27 mouse cellular contexts compared by ENCODE assay signal in genomic region chr1:165316361-165316760, GRCm38 (mm10). TPM values are rescaled to one million over a fixed set of nuclear protein-coding genes. Genes with fewer than 3 reads are reported as not detected.
DNase-seq lines count a peak whose midpoint lies in the region; ATAC-seq and TF ChIP-seq lines count a peak whose summit lies in the region.
"Had no signal": no experiment of that assay in that cellular context is flagged by ENCODE, and none has a peak within 500 bp of the region (broad histone marks: within the 10 kb centered on the region; RNA-seq: fewer than 3 reads in every experiment).

No protein-coding gene starts in this region.

- ATAC-seq in frontal cortex, adult (ENCODE audit: low TSS enrichment) = peak; percentile 56
- ATAC-seq: forebrain, embryonic 13.5 days; hindbrain, embryonic 16.5 days; midbrain, embryonic 16.5 days had no signal

- DNase-seq in frontal cortex, postnatal 36 days (ENCODE audit: low spot score in 2 of 2) = no peak
- DNase-seq in layer of hippocampus, adult 2 months (ENCODE audit: low spot score in 2 of 2) = no peak
- no peak for DNase-seq in layer of hippocampus, postnatal 36 days
- DNase-seq in ZHBTc4 (ENCODE audit: low read depth, low spot score) = peak; percentile 46
- no peak for DNase-seq in kidney, postnatal 10 days
- DNase-seq in right cerebral cortex, postnatal 25 days = no peak
- DNase-seq: adrenal gland, postnatal 14 days; cerebellum, adult 11-12 months; cerebellum, adult 9-11 months; gastrocnemius, adult 2 months; kidney, adult 18-20 months; kidney, postnatal 4 days; right cerebral cortex, adult 18-20 months; right cerebral cortex, postnatal 4 days; thymus, adult 18-20 months; thymus, postnatal 25 days had no signal

- peaks cover 57% of the 10 kb centered on the region for H3K4me1 ChIP-seq in E14TG2a.4 (replicated peaks; ENCODE audit: low read depth, low read length)
- H3K4me1 ChIP-seq: forebrain, embryonic 13.5 days; limb, embryonic 13.5 days; neural tube, embryonic 12.5 days had no signal

- H3K9me3 ChIP-seq in E14TG2a.4 (ENCODE audit: low read length) = no peaks in the 10 kb centered on the region
- H3K9me3 ChIP-seq: forebrain, embryonic 13.5 days; heart, embryonic 15.5 days; limb, embryonic 13.5 days; lung, embryonic 15.5 days; neural tube, embryonic 12.5 days had no signal

- TF ChIP-seq CTCF in layer of hippocampus, adult 2 months (conservative IDR thresholded peaks at IDR 0.05) = no peak
- TF ChIP-seq CTCF in E14TG2a.4 (conservative IDR thresholded peaks at IDR 0.05; ENCODE audit: low read length) = no peak

- H3K36me3 ChIP-seq in E14TG2a.4 (ENCODE audit: insufficient read depth, low read length) = no peaks in the 10 kb centered on the region
- H3K36me3 ChIP-seq: heart, embryonic 15.5 days; lung, embryonic 15.5 days had no signal

- H3K27me3 ChIP-seq in E14TG2a.4 (ENCODE audit: insufficient read depth, low read length) = peaks cover 4% of the 10 kb centered on the region; the same call in 1 of the 2 replicates
- H3K27me3 ChIP-seq: forebrain, embryonic 13.5 days; heart, embryonic 15.5 days; limb, embryonic 13.5 days; lung, embryonic 15.5 days; neural tube, embryonic 12.5 days had no signal

- H3K4me3 ChIP-seq in layer of hippocampus, adult 2 months = no peak overlapping the region
- 0 out of 2 replicates have a peak overlapping the region, but pooled peaks have one; percentile 13 for H3K4me3 ChIP-seq in E14TG2a.4 (replicated peaks; ENCODE audit: low read length)
- H3K4me3 ChIP-seq: erythroblast, embryonic 14.5 days; forebrain, embryonic 13.5 days; gastrocnemius, adult 2 months; heart, embryonic 15.5 days; limb, embryonic 13.5 days; lung, embryonic 15.5 days; neural tube, embryonic 12.5 days had no signal

- H3K27ac ChIP-seq in layer of hippocampus, adult 2 months = 0 out of 2 replicates have a peak overlapping the region, but pooled peaks have one; percentile 5
- H3K27ac ChIP-seq: forebrain, embryonic 13.5 days; gastrocnemius, adult 2 months; heart, embryonic 15.5 days; limb, embryonic 13.5 days; lung, embryonic 15.5 days; neural tube, embryonic 12.5 days; stomach, postnatal 0 days had no signal

RNA-seq across cellular contexts. Expression of gene Gpr161, which starts 20.8 kb away (rescaled TPM):
- 10 to 100 TPM; 69.0 to 71.6 TPM for total RNA-seq in layer of hippocampus, adult 2 months (2021)
- 10 to 100 TPM; 69.1 to 82.3 TPM for total RNA-seq in layer of hippocampus, postnatal 36 days (2021)
